Mouse (Mus musculus): ENCODE measurements around the gene Olfr201. TPM values are rescaled to one million over a fixed set of nuclear protein-coding genes. Genes with fewer than 3 reads are reported as not detected.
"Not testable (repeated sequence)": the region's sequence is repeated elsewhere in the genome, so short reads cannot be mapped to it uniquely, and the experiment has no call there.

Olfr201 gene
- total RNA-seq (2015) (not detected in 2 replicates), total RNA-seq (2017) (not detected in 2 replicates)

DNA sequence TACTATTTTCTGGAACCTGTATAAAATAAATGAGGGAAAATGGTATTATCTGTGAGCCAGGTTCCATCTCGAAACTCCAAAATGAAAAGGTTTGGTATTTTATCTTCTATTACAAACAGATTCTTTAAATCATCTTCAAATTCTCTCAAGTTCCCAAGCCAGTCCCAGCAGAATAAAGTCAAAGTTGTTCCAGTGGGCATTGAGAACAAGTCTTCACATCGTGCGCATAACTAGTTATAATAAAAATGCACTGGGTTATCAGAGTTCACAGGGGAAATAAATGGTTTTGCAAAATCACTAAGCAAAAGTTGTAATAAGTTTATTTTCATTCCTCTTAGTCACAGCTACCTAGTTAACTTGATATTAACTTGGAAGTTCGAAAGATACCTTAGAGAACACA is at the start of gene Olfr201:
Olfr201 (minus strand) TSS at position 101 of the 400 bp plus-strand sequence.
- not testable (repeated sequence) for ATAC-seq (replicated peaks; ENCODE audit: poor library complexity)

DNA sequence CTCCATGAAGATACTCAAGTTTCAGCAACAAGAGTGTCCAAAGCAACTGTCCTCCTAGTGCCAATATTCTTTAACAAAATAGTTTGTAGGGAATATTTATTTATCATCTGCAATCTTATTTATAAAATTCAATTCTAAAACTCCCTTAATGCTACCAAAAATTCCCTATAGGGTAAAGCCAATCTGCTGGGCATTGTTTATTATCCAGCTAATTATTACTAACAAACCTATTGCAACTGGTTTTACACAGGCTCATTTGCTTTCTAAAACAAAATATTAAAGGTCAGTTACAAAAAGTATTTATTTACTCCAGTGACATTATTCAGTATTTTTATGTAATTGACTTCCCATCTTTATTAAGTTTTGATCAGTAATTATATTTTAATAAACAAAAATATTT is 45.7 kb upstream of the Olfr201 start, which contains the start of gene Olfr204:
Olfr204 (minus strand) TSS at position 101 of the 400 bp plus-strand sequence.
- no peak for ATAC-seq (replicated peaks; ENCODE audit: poor library complexity)

DNA sequence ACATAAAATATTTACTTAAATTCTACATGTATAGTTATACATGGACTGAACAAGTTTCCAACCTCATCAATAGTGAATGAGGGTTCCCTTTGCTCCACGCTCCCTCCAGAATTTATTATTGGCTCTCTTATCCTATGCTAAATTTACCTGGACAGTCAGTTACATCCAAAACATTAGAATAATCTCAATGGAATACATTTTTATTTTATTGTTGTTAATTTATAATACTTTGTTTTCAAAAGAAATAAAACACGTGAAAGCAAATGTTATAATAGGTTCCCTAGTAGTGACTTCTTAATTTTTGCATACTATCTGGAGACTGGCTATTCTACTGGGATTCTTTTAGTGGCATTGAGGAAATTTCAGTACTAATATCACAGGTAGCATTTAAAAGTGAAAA is 26.1 kb upstream of the Olfr201 start, which contains the start of gene Olfr203:
Olfr203 (plus strand) TSS at position 301 of the 400 bp plus-strand sequence.
- ATAC-seq (replicated peaks; ENCODE audit: poor library complexity): no peak

DNA sequence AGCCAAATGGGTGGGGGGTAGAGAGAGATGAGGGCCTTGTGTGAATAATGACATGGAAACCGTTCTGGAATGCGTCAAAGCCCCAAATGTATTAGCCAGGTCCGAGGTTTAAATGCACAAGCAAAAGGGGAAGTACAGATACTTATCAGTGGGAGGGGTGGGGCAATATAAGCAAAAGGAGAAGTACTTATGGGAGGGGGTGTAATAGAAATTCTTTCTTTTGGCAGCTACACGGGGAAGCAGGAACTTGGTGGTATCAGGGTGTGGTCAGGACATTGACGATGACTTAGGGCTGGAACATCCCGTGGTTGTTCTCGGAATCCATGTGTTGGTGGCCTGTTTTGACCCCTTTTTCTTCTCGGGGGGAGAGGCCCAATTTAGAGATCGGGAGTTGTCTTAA is 15.1 kb upstream of the Olfr201 start:
- ATAC-seq (replicated peaks; ENCODE audit: poor library complexity): not testable (repeated sequence)

DNA sequence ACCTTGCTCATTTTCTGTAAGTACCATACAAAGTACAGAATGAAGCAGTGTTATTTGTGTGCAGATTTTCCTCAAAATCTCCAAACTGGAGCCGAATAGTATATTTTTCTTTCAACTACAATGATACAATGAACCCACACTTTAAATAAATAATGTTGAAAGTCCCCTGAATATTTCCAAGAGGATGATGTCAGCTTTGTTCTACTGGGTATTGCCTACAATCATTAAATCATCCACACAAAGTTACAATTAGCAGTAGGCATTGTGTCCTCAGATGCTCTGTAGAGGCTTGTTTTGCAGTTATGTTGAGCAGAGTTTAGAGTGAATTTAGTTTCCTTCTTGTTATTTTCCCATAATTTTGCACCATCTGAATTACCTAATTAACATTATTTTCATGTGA is 14.3 kb upstream of the Olfr201 start, which contains the start of gene Olfr202:
Olfr202 (minus strand) TSS at position 101 of the 400 bp plus-strand sequence.
- ATAC-seq (replicated peaks; ENCODE audit: poor library complexity): no peak

DNA sequence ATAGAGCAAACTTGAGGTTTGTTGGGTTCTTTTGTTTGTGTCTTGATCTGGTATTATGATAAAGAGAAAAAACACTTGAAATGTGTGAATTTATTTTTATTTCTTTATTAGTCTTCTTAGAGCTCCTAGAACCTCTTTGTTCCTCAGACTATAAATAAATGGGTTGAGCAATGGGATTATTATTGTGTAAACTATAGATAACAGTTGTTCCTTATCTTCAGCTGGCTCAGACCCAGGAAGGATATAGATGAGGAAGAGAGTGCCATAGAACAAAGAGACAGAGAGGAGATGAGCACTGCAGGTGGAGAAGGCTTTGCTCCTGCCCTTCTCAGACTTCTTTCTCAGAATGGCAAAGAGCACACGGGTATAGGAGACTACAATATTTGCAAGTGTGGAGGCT is 11.0 kb upstream of the Olfr201 start:
- no peak for ATAC-seq (replicated peaks; ENCODE audit: poor library complexity)

DNA sequence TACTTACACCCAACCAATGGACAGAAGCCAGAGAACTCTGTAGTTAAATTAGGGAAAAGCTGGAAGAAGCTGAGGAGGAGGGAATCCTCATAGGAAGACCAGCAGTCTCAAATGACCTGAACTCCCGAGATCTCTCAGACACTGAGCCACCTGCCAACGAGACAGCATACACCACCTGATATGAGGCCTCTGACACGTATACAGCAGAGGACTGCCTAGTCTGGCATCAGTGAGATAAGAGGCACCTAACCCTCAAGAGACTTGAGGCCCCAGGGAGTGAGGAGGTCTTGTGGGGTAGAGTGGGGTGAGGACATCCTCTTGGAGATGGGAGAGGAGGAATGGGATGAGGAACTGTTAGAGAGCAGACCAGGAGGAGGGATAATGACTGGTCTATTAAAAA is 8.1 kb upstream of the Olfr201 start:
- ATAC-seq (replicated peaks; ENCODE audit: poor library complexity): no peak

DNA sequence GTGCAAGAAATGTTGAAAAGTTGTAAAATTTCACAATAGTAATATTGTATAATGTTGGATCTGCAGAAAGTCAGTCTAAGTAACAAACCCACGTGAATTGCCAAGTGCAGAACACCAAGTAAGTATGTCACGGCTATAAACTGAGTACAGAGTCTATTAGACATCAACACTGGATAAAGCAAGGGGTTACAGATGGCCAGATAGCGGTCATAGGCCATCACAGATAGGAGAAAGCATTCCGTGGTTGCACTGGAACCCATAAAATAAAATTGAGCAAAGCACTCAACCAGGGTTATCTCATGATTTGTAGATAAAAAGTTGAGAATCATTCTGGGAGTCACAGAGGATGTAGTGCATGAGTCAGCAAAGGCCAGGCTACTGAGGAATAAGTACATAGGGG is 3.3 kb downstream of the Olfr201 start:
- not testable (repeated sequence) for ATAC-seq (replicated peaks; ENCODE audit: poor library complexity)

DNA sequence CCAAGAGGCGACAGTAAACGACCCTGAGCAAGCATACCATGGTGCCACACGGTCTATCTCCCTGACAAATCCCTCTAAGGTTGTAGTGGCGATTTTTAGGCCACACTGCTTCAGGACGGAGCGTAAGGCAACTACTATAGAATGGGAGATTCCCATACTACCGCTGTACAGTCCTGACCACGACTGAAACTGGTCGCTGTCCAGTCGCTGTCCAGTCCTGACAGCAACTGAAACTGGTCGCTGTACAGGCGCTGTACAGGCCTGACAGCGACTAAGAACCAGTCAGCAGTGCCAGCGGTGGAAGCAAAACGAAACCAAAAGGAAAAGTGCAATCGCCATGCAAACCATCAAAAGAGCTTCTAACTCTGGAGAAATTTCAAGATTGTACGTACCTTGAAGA is 22.7 kb downstream of the Olfr201 start:
- no peak for ATAC-seq (replicated peaks; ENCODE audit: poor library complexity)

DNA sequence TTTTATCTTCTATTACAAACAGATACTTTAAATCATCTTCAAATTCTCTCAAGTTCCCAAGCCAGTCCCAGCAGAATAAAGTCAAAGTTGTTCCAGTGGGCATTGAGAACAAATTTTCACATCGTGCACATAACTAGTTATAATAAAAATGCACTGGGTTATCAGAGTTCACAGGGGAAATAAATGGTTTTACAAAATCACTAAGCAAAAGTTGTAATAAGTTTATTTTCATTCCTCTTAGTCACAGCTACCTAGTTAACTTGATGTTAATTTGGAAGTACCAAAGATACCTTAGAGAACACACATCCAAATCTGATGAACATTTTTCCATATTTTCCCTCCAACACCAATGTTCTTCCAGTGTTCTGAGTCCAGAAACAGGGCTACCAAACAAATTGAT is 52.8 kb downstream of the Olfr201 start, which contains the start of gene Olfr199:
Olfr199 (minus strand) TSS at position 101 of the 400 bp plus-strand sequence.
- ATAC-seq (replicated peaks; ENCODE audit: poor library complexity): not testable (repeated sequence)

DNA sequence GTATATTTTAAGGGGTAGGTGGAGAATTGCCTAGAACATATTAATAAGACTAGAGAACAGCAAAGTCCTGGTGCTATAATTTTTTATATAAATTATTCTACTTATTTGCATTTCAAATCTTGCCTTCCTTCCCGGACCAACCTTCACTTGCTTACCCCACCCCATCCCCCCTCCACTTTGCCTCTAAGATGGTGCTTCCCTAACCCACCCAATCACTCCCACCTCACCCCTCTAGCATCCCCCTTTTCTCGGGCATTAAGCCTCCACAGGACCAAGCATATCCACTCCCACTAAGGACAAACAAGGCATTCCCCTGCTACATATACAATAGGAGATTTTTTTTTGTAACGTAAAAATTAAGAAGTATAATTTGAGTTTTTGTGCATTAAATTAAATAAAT is 54.6 kb downstream of the Olfr201 start:
- ATAC-seq (replicated peaks; ENCODE audit: poor library complexity): not testable (repeated sequence)

Other genes starting within 250 kb of the Olfr201 start
- gene Olfr186, start 242.3 kb downstream of the Olfr201 start, total RNA-seq (2015): not detected in 2 replicates
- not detected in 2 replicates for gene Olfr186, start 242.3 kb downstream of the Olfr201 start, total RNA-seq (2017)
- gene Olfr187, start 232.9 kb downstream of the Olfr201 start, total RNA-seq (2015): not detected in 2 replicates
- not detected in 2 replicates for gene Olfr187, start 232.9 kb downstream of the Olfr201 start, total RNA-seq (2017)
- not detected in 2 replicates for gene Olfr190, start 194.6 kb downstream of the Olfr201 start, total RNA-seq (2015)
- gene Olfr190, start 194.6 kb downstream of the Olfr201 start, total RNA-seq (2017): not detected in 2 replicates
- not detected in 2 replicates for gene Olfr191, start 182.8 kb downstream of the Olfr201 start, total RNA-seq (2015)
- not detected in 2 replicates for gene Olfr191, start 182.8 kb downstream of the Olfr201 start, total RNA-seq (2017)
- gene Olfr193, start 160.8 kb downstream of the Olfr201 start, total RNA-seq (2015): not detected in 2 replicates
- gene Olfr193, start 160.8 kb downstream of the Olfr201 start, total RNA-seq (2017): not detected in 2 replicates
- gene Olfr194, start 151.6 kb downstream of the Olfr201 start, total RNA-seq (2015): not detected in 2 replicates
- gene Olfr194, start 151.6 kb downstream of the Olfr201 start, total RNA-seq (2017): not detected in 2 replicates
- gene Olfr195, start 125.6 kb downstream of the Olfr201 start, total RNA-seq (2015): not detected in 2 replicates
- gene Olfr195, start 125.6 kb downstream of the Olfr201 start, total RNA-seq (2017): not detected in 2 replicates
- gene Olfr196, start 102.2 kb downstream of the Olfr201 start, total RNA-seq (2015): not detected in 2 replicates
- not detected in 2 replicates for gene Olfr196, start 102.2 kb downstream of the Olfr201 start, total RNA-seq (2017)
- not detected in 2 replicates for gene Olfr198, start 69.1 kb downstream of the Olfr201 start, total RNA-seq (2015)
- gene Olfr198, start 69.1 kb downstream of the Olfr201 start, total RNA-seq (2017): not detected in 2 replicates
- gene Olfr199, start 52.9 kb downstream of the Olfr201 start, total RNA-seq (2015): not detected in 2 replicates
- not detected in 2 replicates for gene Olfr199, start 52.9 kb downstream of the Olfr201 start, total RNA-seq (2017)
- not detected in 2 replicates for gene Olfr202, start 14.2 kb upstream of the Olfr201 start, total RNA-seq (2015)
- not detected in 2 replicates for gene Olfr202, start 14.2 kb upstream of the Olfr201 start, total RNA-seq (2017)
- gene Olfr203, start 26.2 kb upstream of the Olfr201 start, total RNA-seq (2015): not detected in 2 replicates
- not detected in 2 replicates for gene Olfr203, start 26.2 kb upstream of the Olfr201 start, total RNA-seq (2017)
- 0.02 TPM in 1 of 2 replicates, not detected in the other for gene Olfr204, start 45.6 kb upstream of the Olfr201 start, total RNA-seq (2015)
- gene Olfr204, start 45.6 kb upstream of the Olfr201 start, total RNA-seq (2017): not detected in 2 replicates
- not detected in 2 replicates for gene Olfr205, start 58.5 kb upstream of the Olfr201 start, total RNA-seq (2015)
- not detected in 2 replicates for gene Olfr205, start 58.5 kb upstream of the Olfr201 start, total RNA-seq (2017)
- not detected in 2 replicates for gene Olfr206, start 76.6 kb upstream of the Olfr201 start, total RNA-seq (2015)
- gene Olfr206, start 76.6 kb upstream of the Olfr201 start, total RNA-seq (2017): not detected in 2 replicates
- gene Olfr209, start 91.4 kb upstream of the Olfr201 start, total RNA-seq (2015): not detected in 2 replicates
- not detected in 2 replicates for gene Olfr209, start 91.4 kb upstream of the Olfr201 start, total RNA-seq (2017)
- not detected in 2 replicates for gene Gabrr3, start 134.7 kb upstream of the Olfr201 start, total RNA-seq (2015)
- gene Gabrr3, start 134.7 kb upstream of the Olfr201 start, total RNA-seq (2017): not detected in 2 replicates
- 38.3 and 49.5 TPM in 2 replicates for gene Riox2, start 199.1 kb upstream of the Olfr201 start, total RNA-seq (2015)
- gene Riox2, start 199.1 kb upstream of the Olfr201 start, total RNA-seq (2017): 50.7 and 70.6 TPM in 2 replicates